Mouse (Mus musculus) lung, postnatal 0 days (tissue): Measurements from ENCODE around the gene Kidins220.

ENCODE experiments used
- CTCF ChIP-seq: IDR thresholded peaks from 2 replicates; pipeline ENCODE4 v1.5.1; 2016; ENCODE audit warnings: antibody characterized with exemption, mild to moderate bottlenecking
- EP300 ChIP-seq: IDR thresholded peaks from 2 replicates; pipeline ENCODE4 v1.6.1; 2016; ENCODE audit warnings: antibody characterized with exemption, mild to moderate bottlenecking, control low read depth

DNA sequence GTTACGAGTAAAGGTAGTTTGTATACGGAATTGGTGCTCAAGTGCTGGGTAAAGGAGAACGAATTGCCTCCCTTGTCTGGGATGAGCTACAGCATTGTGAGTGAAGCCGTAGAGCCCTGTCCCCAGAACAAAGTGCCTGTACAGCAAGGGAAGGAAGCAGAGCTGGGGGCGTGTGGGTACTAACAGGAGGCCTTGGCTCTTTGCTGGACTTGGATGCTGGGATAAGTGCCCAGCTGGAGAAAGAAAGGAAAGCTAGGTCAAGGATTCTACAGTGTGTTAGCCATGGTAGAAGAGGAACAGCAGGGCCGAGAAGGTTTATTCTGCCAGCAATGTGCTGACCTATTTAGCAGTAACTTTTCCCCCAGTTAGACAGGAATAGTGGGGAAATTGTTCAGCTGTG lies 9.3 kb upstream of the Kidins220 start:
- no peak for TF ChIP-seq CTCF
- no peak for TF ChIP-seq EP300
